Mouse (Mus musculus) testis, postnatal 14 days (tissue): ENCODE results near the gene Acsm2.
A peak's percentile ranks its signal among the peaks of the same experiment; 100 is the strongest.

Source experiments
- DNase-seq: peaks from one replicate; pipeline ENCODE4 v3.0.0; 2021; ENCODE audit warnings: low spot score

Acsm2 gene

DNA sequence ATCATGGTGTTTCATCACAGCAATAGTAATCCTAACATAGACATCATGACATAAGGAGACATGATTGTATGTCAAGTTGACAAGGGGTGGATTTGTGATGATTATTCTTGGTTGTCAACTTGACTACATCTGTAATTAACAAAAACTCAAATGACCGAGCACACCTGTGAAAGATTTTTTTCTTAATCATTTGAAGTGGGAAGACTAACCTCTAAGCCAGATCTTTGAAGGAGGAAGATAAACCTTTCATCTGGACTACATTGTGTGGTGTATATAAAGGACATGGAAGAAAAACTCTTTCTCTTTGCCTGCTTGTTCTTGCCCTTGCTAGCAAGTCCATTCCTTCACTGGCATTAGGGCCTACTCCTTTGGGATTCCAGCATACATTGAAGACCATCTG lies at the start of gene Acsm2:
TSS of gene Acsm2 (plus strand) at position 301 of the 400 bp plus-strand sequence.
- DNase-seq: no peak

DNA sequence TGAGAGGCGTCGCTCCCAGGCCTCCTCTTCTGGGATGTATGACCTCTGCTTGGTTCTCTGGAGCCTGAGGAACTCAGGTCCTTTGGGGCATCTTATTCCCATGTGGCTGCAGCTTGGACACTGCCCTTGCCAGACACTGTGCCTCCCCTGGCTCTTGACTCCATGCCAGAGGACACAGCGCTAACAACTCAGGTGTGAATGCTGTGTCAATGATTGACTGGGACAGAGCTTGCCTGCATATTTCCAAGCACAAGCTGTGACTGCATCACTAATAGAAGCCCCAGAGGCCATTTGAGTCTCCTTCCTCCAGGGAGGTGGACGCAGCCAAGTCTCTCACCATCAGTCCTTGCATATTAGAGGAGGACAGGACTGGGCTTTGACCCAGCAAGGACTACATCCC lies 43.0 kb upstream of the Acsm2 start:
- no peak for DNase-seq

DNA sequence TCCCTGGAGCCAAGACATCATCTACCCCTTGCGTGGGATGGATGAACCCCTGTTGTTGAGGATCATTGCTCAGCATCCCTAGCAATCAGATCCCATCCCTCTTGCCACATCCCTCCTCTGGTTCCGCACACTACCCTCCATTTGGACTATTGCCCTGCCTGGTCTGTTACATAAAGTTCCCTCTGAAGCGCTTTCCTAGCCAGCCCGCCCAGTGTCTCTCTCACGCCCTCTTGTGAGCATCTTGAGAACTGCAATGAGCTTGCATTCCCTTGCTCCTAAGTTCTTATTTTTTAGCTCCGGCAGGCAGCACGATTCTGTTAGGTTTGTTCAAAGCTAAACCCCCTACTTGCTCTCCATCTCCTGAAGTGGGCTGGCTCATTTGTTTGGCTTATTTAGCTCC lies 41.1 kb upstream of the Acsm2 start:
- DNase-seq: peak; percentile 27

DNA sequence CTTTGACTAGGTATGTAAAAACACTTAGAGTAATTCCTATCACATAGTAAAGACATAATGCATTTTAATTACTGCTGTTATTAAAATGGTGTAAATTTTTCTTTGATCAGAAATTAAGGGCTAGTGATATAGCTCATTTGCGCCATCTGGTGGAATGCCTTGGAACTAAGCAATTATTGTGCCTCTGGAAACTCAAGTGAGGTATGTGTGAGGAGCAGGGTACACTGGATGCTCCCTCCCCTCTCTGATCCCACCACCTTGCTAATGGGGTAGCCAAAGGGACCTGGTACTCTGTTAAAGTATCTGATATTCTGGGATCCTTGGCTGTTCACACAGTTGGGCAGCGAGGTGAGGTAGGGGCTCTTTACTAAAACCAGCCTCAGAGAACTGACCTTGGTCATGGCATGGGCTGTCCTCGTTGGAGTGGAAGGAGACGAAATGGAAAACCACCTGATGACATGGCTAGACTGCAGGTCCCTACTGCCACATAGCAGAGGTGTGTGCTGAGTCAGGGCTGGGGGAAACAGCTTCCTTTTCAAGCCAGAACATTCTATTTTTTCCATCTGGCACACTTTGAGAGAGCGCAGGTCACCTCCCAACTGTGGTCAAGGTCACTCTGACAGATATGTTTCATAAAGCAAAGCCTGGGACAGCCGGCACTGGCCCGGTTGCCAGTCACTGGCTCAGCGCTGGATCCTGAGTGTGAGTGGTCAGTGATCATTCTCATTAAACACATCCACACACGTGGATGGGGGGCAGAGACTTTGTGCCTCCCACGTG lies 38.5 kb upstream of the Acsm2 start:
- DNase-seq: peak; percentile 9

DNA sequence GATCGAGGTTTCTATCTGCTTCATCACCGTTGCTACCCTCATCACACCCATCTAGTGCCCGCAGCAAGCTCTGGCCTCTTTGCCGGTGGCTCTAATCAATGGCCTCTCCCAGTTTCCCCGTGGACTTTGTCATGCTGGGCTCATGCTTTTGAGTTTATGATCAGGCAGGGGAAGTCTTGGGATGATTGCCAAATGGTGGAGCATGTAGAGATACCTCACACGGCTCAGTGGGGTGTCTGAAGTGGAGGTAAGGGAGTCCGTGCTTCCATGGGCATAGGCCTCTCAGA lies 37.9 kb upstream of the Acsm2 start:
- no peak for DNase-seq

DNA sequence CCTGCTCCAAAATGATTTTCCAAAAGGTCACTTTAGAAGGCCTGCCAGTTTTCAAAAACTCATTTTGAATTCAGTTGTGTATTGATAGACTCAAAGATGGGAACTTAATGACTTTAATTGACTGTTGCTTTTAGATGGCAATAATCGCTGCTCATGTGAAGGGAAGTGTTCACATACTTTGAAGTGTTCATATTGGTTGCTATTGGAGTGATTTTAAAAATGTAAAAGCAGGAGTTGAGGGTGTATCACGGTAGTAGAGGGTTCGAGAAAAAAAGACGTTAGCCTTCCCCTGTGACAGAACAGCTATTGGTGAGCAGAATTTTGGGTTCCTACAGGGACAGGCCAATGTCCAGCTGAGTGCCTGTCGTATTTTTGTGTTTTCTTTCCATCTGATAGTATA lies 35.0 kb upstream of the Acsm2 start, which contains the start of gene Acsm5:
TSS of gene Acsm5 (plus strand) at position 301 of the 400 bp plus-strand sequence.
- no peak for DNase-seq

DNA sequence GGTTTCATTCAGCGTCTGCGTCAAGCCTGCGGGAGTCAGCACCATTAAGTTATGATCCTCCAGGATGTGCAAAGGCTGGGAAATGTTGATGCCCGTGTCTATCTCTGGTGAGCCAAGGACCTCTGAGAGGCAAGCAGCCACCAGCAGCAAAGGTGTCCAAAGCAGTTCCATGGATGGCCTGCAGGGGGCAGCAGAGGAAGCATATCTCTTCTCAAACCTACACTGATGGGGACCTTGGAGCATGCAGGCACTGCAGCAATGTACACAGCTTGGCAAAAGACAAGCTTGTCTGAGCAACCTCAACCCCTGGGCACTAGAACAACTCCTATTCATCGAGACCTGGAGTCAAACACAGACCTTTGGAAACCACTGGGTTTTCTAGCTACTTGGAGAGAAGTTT lies 34.5 kb upstream of the Acsm2 start:
- DNase-seq: peak; percentile 66

DNA sequence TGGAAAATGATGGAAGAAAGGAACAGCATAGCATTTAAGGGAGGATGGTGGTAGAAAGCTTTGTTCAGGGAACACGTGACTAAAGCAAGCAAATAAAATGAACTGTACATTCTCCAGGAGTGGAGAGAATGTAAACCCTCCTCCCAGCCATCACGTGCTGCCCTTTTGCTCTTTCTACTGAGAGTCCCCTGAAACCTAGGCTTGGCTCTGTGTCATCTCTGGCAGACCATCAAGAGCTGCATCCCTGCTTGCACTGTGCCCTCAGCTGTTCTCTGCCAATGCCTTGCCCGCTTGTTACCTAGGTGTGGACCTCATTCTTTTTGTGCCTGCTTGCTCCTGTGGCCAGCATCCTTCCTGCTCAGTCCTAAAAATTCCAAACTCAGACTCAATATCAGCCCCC lies 32.3 kb upstream of the Acsm2 start:
- DNase-seq: no peak

DNA sequence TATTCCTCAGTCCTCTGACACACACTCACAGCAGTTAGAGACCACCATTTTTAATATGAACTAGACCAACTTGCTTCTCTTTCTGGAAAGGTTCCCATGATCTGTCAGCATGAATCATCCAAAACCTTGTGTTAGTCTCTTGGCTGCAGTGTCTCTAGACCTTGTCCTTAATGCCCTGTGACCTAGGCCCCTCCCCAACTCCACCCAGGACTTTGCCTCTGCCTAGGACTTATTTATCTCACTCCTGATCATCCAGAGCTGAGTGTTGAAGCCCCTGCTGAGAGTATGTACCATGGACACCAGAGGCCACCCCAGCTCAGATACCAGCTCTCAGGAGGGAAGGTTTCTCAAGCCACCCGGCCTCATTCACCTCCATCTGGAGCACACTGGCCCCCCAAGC lies 31.8 kb upstream of the Acsm2 start:
- no peak for DNase-seq

DNA sequence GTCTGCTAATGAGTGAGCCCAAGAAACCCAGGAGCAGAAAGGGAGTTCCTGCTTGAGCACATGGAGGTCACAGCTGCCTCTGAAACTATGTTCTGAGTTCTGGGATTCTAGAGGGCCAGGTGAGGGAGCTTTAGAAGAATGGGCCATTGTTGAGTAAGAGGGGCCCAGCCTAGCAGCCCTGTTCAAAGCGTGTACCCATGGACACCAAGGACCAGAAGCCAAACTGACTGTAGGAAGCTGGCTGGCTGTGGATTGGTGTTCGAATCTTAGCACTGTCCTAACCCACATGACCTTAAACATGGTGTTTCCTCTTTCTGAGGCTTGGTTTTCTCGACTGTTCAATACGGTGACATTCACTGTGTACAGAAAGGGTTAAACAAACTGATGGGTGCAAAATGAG lies 30.8 kb upstream of the Acsm2 start, which contains the start of gene Pdilt:
TSS of gene Pdilt (minus strand) at position 101 of the 400 bp plus-strand sequence.
- DNase-seq: no peak

DNA sequence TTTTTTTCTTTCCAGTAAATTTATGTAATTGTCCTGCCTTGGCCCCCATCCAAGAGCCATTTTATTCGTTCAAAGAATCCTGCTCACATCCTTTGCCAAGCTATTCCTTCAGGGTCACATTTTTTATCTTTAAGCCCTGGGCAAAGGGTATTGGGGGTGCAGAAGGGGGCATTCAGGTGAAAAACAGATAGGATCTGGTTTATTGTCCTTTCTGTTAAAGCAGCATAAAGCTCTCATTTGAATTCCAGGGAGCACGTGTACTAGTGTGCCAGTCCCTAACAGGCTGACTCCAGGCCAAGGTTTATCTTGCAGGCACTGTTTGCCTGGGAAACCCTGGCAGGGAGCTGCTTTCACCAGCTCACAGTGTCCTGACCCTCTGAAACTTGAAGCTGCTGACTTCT lies 28.3 kb upstream of the Acsm2 start:
- DNase-seq: peak; percentile 41

DNA sequence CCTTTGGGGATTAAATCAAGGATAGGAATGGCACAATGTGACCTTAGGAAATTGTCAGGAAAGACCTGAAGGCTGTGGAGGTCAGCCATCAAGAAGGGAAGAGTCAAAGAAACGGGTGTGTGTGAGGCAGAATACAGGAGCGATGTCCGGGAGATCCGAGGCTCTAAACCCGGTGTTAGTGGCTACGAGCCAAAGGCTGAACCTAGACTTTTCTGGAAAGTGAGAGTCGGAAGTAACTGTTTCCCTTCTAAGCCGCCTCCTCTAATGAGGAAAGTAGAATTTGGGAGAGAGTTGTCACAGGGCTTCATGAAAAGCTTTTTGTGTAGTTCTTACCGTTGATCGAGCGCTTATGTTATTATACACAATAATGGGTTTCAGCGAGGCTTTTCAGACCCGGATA lies 27.7 kb upstream of the Acsm2 start:
- no peak for DNase-seq

DNA sequence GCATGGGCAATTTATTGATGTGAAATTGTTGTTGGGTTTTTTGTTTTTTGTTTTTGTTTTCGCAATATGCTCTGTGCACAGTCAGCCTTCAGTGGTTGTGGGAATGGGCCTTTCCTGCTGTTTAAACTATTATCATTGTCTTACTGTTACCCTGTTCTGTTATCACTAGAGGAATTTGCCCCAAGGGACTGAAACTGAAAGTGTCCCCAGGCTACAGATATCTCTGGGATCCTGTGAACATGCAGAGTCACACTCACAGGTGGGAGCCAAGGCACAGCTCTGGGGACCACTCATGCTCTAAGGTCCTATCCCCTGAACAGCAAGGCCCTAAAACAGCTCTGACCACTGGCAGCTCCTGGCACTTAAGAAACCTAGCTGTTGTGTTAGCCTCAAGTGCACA lies 27.0 kb upstream of the Acsm2 start:
- DNase-seq: no peak

DNA sequence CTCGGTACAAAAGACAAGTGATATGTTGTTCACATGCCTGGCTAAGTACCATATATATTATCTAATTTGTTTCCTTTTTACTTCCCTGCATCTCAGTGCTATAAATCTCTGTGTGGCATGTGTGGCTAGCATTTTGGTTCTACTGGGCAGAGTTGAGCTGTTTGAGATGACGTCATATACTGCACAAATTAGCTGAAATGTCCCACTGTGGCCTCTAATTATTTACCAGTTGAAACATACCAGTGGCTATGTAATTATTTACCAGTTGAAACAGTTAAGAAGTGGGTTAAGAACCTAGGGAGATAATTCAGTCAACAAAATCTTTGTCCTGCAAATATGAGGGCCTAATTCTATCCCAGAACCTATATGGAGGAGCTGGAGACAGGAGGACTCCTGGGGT lies 26.6 kb upstream of the Acsm2 start:
- DNase-seq: no peak

DNA sequence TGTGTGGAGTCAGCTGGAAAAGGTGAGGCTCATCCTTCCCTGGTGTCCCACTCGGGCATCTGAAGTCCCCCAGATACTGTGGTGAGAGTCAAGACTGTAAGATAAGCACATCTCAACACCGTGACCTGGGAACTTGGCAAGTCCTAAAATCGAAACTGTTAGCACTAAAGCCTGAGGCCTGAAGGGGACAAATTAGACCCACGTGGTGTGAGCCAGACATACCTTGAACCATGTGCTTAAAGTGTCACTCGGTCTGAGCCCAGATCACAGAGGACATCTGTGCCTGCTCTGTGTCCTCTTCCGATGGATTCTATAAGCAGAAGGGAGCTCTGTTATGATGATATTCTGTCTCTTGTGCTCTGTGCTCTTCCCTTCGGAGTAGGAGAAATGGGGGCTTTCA lies 25.5 kb upstream of the Acsm2 start:
- DNase-seq: no peak

DNA sequence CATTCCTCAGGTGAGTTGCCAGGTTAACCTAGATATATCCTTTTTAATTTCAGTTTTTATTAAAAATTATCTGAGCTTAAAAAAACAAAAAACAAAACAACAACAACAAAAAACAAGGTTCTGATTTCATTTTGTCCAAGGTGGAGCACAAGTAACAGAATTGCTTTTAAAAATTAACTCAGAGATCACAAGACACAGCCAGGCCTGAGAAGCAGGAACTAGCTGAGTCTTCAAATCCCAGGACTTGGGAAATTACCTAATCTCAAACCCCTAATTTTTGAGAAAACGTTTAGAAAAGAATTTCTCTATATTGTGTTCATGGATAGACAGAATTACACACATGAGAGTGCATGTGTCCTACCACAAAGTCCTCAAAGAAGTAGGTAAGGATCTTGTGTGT lies 21.2 kb upstream of the Acsm2 start:
- no peak for DNase-seq

DNA sequence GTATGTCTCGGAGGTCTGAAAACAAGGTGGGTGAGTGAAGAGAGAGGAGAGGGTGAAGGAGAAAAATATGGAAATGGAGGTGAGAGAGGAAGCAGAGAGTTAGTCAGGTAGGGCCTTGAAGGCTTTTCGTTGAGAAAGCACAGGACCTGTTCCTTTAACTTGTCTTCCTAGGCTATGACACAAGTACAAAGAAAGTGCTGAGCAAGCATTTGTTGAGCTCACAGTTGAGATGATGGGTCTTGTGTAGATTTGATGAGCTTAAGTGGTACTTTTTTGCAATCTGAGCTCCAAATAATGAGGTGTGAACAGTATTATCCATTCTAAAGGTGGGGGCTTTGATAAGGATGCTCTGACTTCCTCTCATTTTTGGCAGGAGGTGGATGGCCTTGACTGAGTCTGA lies 19.8 kb upstream of the Acsm2 start:
- DNase-seq: no peak

DNA sequence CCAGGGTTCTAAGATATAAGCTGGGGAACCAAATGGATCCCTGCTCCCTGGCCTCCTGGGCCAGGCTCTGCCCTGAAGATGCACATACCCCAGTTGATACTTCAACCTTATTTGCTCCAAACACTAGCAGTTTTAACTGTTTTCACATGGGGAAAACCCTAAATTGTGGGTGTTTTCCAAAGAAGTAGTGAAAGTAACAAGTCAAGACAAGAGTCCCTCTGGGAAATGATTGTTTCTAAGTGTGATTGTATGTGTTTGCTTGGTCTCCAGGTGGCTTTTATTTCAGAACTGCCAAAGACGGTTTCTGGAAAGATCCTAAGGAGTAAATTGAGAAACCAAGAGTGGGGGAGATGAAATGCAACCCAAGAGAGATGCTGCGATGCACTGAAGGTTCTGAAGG lies 11.7 kb upstream of the Acsm2 start:
- no peak for DNase-seq

DNA sequence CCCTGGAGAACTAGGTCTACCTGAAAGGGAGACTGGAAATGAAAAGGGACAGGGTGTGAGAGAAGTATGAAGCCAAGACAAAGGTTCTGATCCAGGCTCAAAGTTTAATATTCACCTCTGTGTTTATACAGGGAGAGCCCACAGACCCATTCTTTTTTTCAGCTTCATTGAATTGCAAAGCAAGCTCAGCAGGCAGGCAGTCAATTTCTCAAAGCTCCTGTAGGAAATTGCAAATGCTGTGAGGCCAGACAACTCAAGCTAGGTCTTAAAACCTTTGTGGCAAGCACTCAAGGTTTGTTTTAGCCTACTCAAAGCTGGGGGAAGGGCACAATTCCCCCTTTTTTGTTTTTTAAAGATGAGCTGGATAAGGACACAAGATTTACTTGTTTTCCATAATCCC lies 8.6 kb upstream of the Acsm2 start:
- DNase-seq: no peak

DNA sequence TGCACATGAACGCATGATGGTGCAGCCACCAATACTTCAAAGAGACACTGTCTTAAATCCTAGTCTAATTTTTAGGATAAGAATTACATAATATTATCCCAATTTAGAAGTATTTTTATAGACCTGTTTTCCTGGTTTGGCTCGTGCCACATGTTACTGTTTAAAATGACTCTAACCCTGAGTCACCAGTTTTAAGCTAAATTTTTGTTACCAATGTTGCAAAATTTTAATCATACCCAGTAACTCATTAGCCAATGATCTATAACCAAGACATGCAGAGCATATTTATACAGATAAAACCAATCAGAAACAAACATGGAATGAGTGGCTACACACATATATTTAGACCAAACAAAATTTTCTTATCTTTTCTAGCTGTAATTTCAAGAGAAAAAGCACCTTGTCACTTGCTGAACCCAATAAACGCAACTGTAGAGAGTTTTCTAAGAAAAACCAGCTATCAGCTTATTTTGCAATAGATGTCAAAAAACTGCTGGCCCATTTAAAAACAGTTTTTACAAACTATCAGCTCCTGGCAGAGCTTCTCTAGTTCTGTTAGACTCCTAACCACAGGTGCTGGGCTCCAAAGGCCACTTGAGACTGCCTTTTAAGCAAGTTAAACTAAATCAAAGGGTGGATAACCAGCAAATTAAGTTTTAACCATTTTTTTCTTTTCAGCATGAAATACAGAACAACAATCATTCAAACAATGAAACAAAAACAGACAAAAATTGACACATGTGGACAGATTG lies 3.5 kb upstream of the Acsm2 start:
- no peak for DNase-seq

DNA sequence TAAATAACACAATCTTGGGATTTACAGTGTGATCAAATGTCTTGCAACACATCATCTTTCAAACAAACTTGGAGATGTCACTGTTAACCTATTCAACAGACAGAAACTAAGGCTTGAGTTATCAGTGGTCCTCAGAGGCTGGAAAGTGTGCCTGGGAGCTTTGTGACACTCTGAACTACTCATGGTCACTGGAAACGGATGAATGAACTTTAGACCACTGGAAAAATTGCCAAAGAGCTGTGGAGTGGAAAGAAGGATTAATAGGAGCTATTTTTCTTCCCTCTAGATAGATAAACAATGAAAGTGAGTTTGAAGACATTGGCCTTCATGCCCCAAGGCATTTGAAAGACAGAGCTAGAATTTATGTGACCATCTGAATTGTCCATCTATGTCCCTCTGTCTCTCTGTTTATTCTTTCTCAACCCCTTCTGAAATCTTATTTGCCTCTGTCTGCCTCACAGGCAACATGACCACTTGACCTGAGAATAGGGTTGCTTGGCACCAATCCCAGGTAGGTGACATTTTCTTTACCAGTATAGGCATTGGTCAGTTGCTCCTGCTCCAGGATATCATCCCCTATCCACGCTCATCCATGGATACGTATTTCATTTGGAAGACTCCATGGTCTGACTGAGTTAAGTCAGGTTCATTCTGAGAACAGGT lies 5.8 kb downstream of the Acsm2 start:
- no peak for DNase-seq

DNA sequence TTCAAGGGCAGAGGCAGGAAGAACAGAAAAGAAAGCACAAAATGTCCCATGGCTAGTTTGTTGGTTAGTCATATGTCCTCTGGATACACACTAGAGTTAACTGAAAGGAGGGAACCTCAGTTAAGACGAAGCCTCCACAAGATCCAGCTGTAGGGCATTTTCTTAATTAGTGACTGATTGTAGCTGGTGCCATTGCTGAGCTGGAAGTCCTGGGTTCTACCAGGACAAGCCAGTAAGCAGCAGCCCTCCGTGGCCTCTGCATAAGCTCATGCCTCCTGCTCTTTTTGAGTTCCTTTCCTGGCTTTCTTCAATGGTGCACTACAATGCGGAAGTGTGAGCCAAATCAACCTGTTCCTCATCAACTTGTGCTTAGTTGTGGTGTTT lies 6.3 kb downstream of the Acsm2 start:
- no peak for DNase-seq

DNA sequence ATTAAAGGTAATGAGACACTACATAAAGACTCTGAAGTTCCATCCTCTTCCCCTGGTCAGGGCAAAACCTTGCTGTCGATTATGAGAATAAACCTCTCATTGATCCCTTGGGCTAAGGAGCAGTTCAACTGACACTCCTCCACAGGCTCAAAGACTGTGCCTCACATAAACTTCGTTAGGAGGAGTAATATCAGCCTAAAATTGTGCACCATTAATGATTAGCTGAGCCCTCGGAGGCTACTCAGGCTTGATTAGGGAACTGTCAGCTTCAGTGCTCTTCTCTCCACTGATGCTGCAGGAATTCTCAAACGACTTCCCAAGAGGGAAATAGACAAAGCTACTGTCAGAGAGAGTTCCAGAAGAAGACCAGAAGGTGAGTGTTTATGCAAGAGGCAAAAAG lies 7.3 kb downstream of the Acsm2 start:
- DNase-seq: no peak
